Mouse (Mus musculus) forebrain, embryonic 11.5 days (tissue): Measurements from ENCODE around the gene Flt3. TPM values are rescaled to one million over a fixed set of nuclear protein-coding genes. Genes with fewer than 3 reads are reported as not detected.
A peak's percentile ranks its signal among the peaks of the same experiment; 100 is the strongest.

Experiments
- ATAC-seq: fragments of 200-750 bp; cut with Nextera tagmentation; replicated peaks from 2 replicates; pipeline ENCODE4 v1.8.0; 2017; ENCODE audit warnings: moderate TSS enrichment; ENCODE audit not compliant: low FRiP score
- DNase-seq: peaks from one replicate; pipeline ENCODE4 v3.0.0-alpha.2; 2017; ENCODE audit warnings: low spot score
- H3K27ac ChIP-seq: fragments of 300-500 bp; sonication (generic); 2 replicates; pipeline ENCODE4 v1.5.1; 2014; ENCODE audit warnings: low read depth, low read length
- H3K27me3 ChIP-seq: fragments of 300-500 bp; sonication (generic); 2 replicates; pipeline ENCODE4 v1.6.1; 2014; ENCODE audit warnings: mild to moderate bottlenecking, low read length, mixed read lengths; ENCODE audit not compliant: control insufficient read depth, insufficient read depth
- H3K36me3 ChIP-seq: fragments of 300-500 bp; sonication (generic); 2 replicates; pipeline ENCODE4 v1.6.1; 2014; ENCODE audit warnings: mild to moderate bottlenecking, low read length, moderate library complexity, mixed read lengths; ENCODE audit not compliant: control insufficient read depth, insufficient read depth
- H3K4me1 ChIP-seq: fragments of 300-500 bp; sonication (generic); replicated peaks from 2 replicates; pipeline ENCODE4 v1.6.1; 2014; ENCODE audit warnings: low read length, mixed read lengths; ENCODE audit not compliant: control insufficient read depth, insufficient read depth
- H3K4me2 ChIP-seq: fragments of 300-500 bp; sonication (generic); 2 replicates; pipeline ENCODE4 v1.6.1; 2014; ENCODE audit warnings: low read depth, mild to moderate bottlenecking, low read length, moderate library complexity, mixed read lengths; ENCODE audit not compliant: severe bottlenecking
- H3K4me3 ChIP-seq: fragments of 300-500 bp; sonication (generic); 2 replicates; pipeline ENCODE4 v1.5.1; 2014; ENCODE audit warnings: low read depth, low read length
- H3K9ac ChIP-seq: fragments of 300-500 bp; sonication (generic); 2 replicates; pipeline ENCODE4 v1.6.1; 2014; ENCODE audit warnings: low read length
- H3K9me3 ChIP-seq: fragments of 300-500 bp; sonication (generic); 2 replicates; pipeline ENCODE4 v1.6.1; 2016; ENCODE audit warnings: low read length, mixed read lengths; ENCODE audit not compliant: control insufficient read depth
- WGBS: fragments of 180-500 bp; shearing (Covaris S2); extraction: QIAGEN DNeasy Blood & Tissue Kit; methylation state at CpG from one replicate; pipeline ENCODE4 v1.1.7; 2014; 5-methylcytosine and 5-hydroxymethylcytosine counted together
- polyA plus RNA-seq: library from polyadenylated mRNA; unstranded; fragments of >200 nt; fragmentation: Nextera tagmentation; extraction: Ambion mirVana; gene quantifications from 2 replicates; pipeline ENCODE4 v1.2.1, GENCODE M21; 2014

The Flt3 gene
- polyA plus RNA-seq, 1 experiment from 2014 or later, result 0.08 TPM

GRCm38 (mm10) chr5:147379481-147379880, 20.8 kb downstream of the Flt3 start:
- Histone ChIP-seq H3K9ac (no peak overlapping the region), H3K27ac (no peak overlapping the region), H3K9me3 (no peaks in the 10 kb centered on the region), H3K27me3 (no peaks in the 10 kb centered on the region), H3K4me2 (no peak overlapping the region), H3K36me3 (no peaks in the 10 kb centered on the region), H3K4me1 (no peaks in the 10 kb centered on the region), H3K4me3 (no peak overlapping the region)
- no peak for DNase-seq
- ATAC-seq, result no peak
- 86% methylated on average over 3 of the region's 3 CpGs for WGBS

DNA sequence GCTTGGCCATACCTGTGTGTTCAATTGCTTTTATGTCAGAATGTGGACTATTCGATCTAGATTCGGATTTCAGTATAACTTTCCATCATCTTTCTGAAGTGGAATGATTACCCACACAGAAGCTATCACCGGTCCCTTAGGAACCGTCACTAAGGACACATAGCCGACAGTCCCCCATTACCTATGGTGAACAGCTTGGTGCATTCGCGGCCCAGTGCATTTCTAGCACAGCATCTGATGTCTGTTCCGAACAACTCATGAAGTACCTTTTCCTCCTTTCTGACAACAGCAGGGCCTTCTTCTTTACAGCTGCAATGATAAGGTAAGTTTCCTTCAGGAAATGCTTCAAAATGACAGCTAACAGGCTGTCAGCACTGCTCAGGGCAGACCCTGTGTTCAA, 30.0 kb downstream of the Flt3 start:
- no peak overlapping the region for H3K4me2 ChIP-seq
- no peaks in the 10 kb centered on the region for H3K27me3 ChIP-seq
- no peak overlapping the region for H3K9ac ChIP-seq
- ATAC-seq (no peak), DNase-seq (no peak)
- no peaks in the 10 kb centered on the region for H3K9me3 ChIP-seq
- no peaks in the 10 kb centered on the region for H3K4me1 ChIP-seq
- H3K36me3 ChIP-seq, result no peaks in the 10 kb centered on the region
- 86% methylated on average over 8 of the region's 8 CpGs for WGBS
- no peak overlapping the region for H3K27ac ChIP-seq
- H3K4me3 ChIP-seq, result no peak overlapping the region

DNA sequence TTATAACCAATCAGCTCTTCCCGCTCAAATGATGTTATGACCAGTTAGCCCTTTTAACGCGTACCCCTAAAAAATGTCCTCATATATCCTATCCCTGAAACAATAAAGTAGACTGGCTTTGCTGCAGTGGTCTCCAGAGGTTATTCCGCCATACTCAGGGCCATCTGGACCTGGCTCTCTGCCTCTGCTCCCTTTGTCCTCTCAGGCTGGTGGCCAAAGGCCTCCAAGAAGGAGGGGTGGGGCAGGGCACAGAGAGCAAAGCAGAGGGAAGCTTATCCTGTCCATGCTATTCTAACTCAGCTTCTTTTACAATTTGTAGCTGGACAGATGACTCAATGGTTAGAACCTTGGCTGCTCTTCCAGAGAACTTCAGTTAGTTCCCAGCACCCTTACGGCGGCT, 32.1 kb downstream of the Flt3 start:
- H3K36me3 ChIP-seq, result no peaks in the 10 kb centered on the region
- DNase-seq (no peak), ATAC-seq (no peak)
- no peak overlapping the region for H3K9ac ChIP-seq
- H3K4me1 ChIP-seq, result no peaks in the 10 kb centered on the region
- no peak overlapping the region for H3K4me3 ChIP-seq
- no peak overlapping the region for H3K4me2 ChIP-seq
- H3K27me3 ChIP-seq, result no peaks in the 10 kb centered on the region
- WGBS, result 94% methylated on average over 6 of the region's 6 CpGs
- H3K9me3 ChIP-seq, result no peaks in the 10 kb centered on the region
- H3K27ac ChIP-seq, result no peak overlapping the region

- ATAC-seq, result no peak
- Histone ChIP-seq H3K27ac (no peak overlapping the region), H3K27me3 (no peaks in the 10 kb centered on the region), H3K4me3 (no peak overlapping the region), H3K36me3 (no peaks in the 10 kb centered on the region), H3K4me1 (no peaks in the 10 kb centered on the region), H3K4me2 (no peak overlapping the region), H3K9ac (no peak overlapping the region), H3K9me3 (no peaks in the 10 kb centered on the region)
- 81% methylated on average over 16 of the region's 16 CpGs for WGBS
- no peak for DNase-seq
Observed at GRCm38 (mm10) chr5:147365995-147366765, 34.1 kb downstream of the Flt3 start.

- DNase-seq, result no peak
- no peak overlapping the region for H3K4me2 ChIP-seq
- H3K4me3 ChIP-seq, result no peak overlapping the region
- 83% methylated on average over 12 of the region's 12 CpGs for WGBS
- no peaks in the 10 kb centered on the region for H3K4me1 ChIP-seq
- no peak for ATAC-seq
- no peak overlapping the region for H3K27ac ChIP-seq
- no peaks in the 10 kb centered on the region for H3K27me3 ChIP-seq
- no peak overlapping the region for H3K9ac ChIP-seq
- H3K9me3 ChIP-seq, result no peaks in the 10 kb centered on the region
- H3K36me3 ChIP-seq, result no peaks in the 10 kb centered on the region
Observed at GRCm38 (mm10) chr5:147363054-147363453, 37.2 kb downstream of the Flt3 start.

GRCm38 (mm10) chr5:147358481-147358880, 41.8 kb downstream of the Flt3 start:
- ATAC-seq (no peak), DNase-seq (no peak)
- Histone ChIP-seq H3K9ac (no peak overlapping the region), H3K9me3 (no peaks in the 10 kb centered on the region), H3K4me3 (no peak overlapping the region), H3K4me1 (no peaks in the 10 kb centered on the region), H3K36me3 (no peaks in the 10 kb centered on the region), H3K27ac (no peak overlapping the region), H3K4me2 (no peak overlapping the region), H3K27me3 (no peaks in the 10 kb centered on the region)
- WGBS, result 92% methylated on average over 11 of the region's 11 CpGs

- no peaks in the 10 kb centered on the region for H3K27me3 ChIP-seq
- ATAC-seq (no peak), DNase-seq (peak; percentile 63)
- WGBS, result 42% methylated on average over 3 of the region's 3 CpGs
- no peaks in the 10 kb centered on the region for H3K36me3 ChIP-seq
- no peak overlapping the region for H3K4me3 ChIP-seq
- no peak overlapping the region for H3K4me2 ChIP-seq
- no peaks in the 10 kb centered on the region for H3K4me1 ChIP-seq
- H3K9me3 ChIP-seq, result no peaks in the 10 kb centered on the region
- H3K9ac ChIP-seq, result no peak overlapping the region
- no peak overlapping the region for H3K27ac ChIP-seq
Observed at GRCm38 (mm10) chr5:147357536-147357935, 42.8 kb downstream of the Flt3 start.

DNA sequence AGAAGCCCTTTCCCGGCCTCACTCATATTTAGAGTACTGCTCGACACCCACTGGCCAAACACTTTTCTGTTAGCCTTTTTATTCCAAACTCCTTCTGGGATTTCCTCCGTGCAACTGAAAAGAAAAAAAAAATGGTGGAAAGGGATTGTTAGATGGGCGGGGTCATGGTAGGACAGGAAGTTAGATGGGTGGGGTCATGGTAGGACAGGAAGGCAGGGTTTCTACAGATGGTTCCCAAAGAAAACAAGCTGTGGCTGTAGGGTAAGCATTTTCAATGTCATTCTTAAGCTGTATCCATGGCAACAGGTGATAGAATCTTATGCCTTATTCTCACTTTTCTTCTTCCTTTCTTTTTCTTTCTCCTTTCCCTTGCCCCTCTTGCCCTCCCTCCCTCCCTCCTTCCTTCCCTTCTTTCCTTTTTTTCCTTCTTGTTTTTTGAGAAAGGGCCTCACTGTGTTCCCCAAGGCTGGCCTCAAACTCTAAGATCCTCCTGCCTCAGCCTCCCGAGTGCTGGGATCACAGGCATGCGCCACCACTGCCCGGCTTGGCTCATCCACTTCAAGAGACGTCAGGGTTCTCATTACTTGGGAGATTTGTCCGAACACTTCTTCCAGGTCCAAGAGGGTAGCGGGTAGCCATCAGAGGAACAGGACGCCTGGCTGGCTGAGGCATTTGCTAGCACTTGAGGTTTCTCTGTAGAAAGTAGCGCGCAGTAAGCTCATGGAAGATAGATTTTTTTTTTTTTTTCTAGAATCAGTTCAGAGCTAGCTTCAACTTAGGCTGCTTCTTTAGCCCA, 43.8 kb downstream of the Flt3 start:
- no peak for ATAC-seq

More for the DNA sequence above, 43.8 kb downstream of the Flt3 start:
- Histone ChIP-seq H3K27ac (no peak overlapping the region), H3K9me3 (no peaks in the 10 kb centered on the region), H3K4me1 (no peaks in the 10 kb centered on the region), H3K36me3 (no peaks in the 10 kb centered on the region), H3K4me3 (no peak overlapping the region), H3K27me3 (no peaks in the 10 kb centered on the region), H3K9ac (no peak overlapping the region), H3K4me2 (no peak overlapping the region)
- no peak for DNase-seq
- WGBS, result 93% methylated on average over 13 of the region's 13 CpGs
